Mouse (Mus musculus) heart, embryonic 10.5 days (tissue): ENCODE measurements around the gene Lrp6. TPM values are rescaled to one million over a fixed set of nuclear protein-coding genes. Genes with fewer than 3 reads are reported as not detected.

ENCODE experiments used
- DNase-seq: peaks from one replicate; pipeline ENCODE4 v3.0.0-alpha.2; 2017; ENCODE audit warnings: low spot score
- H3K27ac ChIP-seq: fragments of 300-500 bp; sonication (generic); 2 replicates; pipeline ENCODE4 v1.5.1; 2016; ENCODE audit warnings: mild to moderate bottlenecking
- H3K27me3 ChIP-seq: fragments of 300-500 bp; sonication (generic); 2 replicates; pipeline ENCODE4 v1.6.1; 2016; ENCODE audit warnings: mild to moderate bottlenecking; ENCODE audit not compliant: poor library complexity, insufficient read depth, severe bottlenecking
- H3K36me3 ChIP-seq: fragments of 300-500 bp; sonication (generic); 2 replicates; pipeline ENCODE4 v1.6.1; 2016; ENCODE audit warnings: mild to moderate bottlenecking, moderate library complexity
- H3K4me1 ChIP-seq: fragments of 300-500 bp; sonication (generic); 2 replicates; pipeline ENCODE4 v1.6.1; 2016; ENCODE audit warnings: mild to moderate bottlenecking
- H3K4me3 ChIP-seq: fragments of 300-500 bp; sonication (generic); 2 replicates; pipeline ENCODE4 v1.5.1; 2016; ENCODE audit warnings: mild to moderate bottlenecking, moderate library complexity
- H3K9me3 ChIP-seq: fragments of 300-500 bp; sonication (generic); 2 replicates; pipeline ENCODE4 v1.6.1; 2016; ENCODE audit warnings: mild to moderate bottlenecking, moderate library complexity
- WGBS: fragments of 180-500 bp; shearing (Covaris S2); methylation state at CpG from one replicate; pipeline ENCODE4 v1.1.7; 2016; 5-methylcytosine and 5-hydroxymethylcytosine counted together
- polyA plus RNA-seq: library from polyadenylated mRNA; unstranded; fragments of >200 nt; fragmentation: Nextera tagmentation; extraction: Ambion mirVana; gene quantifications from 2 replicates; pipeline ENCODE4 v1.2.1, GENCODE M21; 2016

The Lrp6 gene
- polyA plus RNA-seq, 1 experiment from 2014 or later, result 24.4 TPM

GRCm38 (mm10) chr6:134564539-134564938 lies 2.2 kb downstream of the Lrp6 start:
- H3K27ac ChIP-seq, result no peak overlapping the region
- no peak for DNase-seq
- no peaks in the 10 kb centered on the region for H3K27me3 ChIP-seq
- no peaks in the 10 kb centered on the region for H3K9me3 ChIP-seq
- peak overlapping the region; percentile 97 for H3K4me3 ChIP-seq
- peaks cover 19% of the 10 kb centered on the region; the same call in 1 of the 2 replicates for H3K4me1 ChIP-seq
- H3K36me3 ChIP-seq, result no peaks in the 10 kb centered on the region
- 67% methylated on average over 2 of the region's 2 CpGs for WGBS

- no peaks in the 10 kb centered on the region for H3K27me3 ChIP-seq
- no peak overlapping the region for H3K4me3 ChIP-seq
- no peaks in the 10 kb centered on the region for H3K9me3 ChIP-seq
- DNase-seq, result no peak
- WGBS, result 80% methylated on average over 3 of the region's 3 CpGs
- H3K4me1 ChIP-seq, result peaks cover 22% of the 10 kb centered on the region; the same call in 1 of the 2 replicates
- no peaks in the 10 kb centered on the region for H3K36me3 ChIP-seq
- H3K27ac ChIP-seq, result no peak overlapping the region
Observed at GRCm38 (mm10) chr6:134559635-134560034, 7.1 kb downstream of the Lrp6 start.

- no peaks in the 10 kb centered on the region for H3K27me3 ChIP-seq
- WGBS, result 70% methylated on average over 8 of the region's 8 CpGs
Observed at GRCm38 (mm10) chr6:134558546-134559129, 8.1 kb downstream of the Lrp6 start.

GRCm38 (mm10) chr6:134557043-134557442 lies 9.7 kb downstream of the Lrp6 start:
- Histone ChIP-seq H3K27ac (no peak overlapping the region), H3K4me1 (peaks cover 17% of the 10 kb centered on the region; the same call in 1 of the 2 replicates), H3K36me3 (no peaks in the 10 kb centered on the region), H3K27me3 (no peaks in the 10 kb centered on the region), H3K4me3 (no peak overlapping the region), H3K9me3 (no peaks in the 10 kb centered on the region)
- WGBS, result 100% methylated on average over 1 of the region's 1 CpGs
- DNase-seq, result no peak

More at GRCm38 (mm10) chr6:134558546-134559129, 8.1 kb downstream of the Lrp6 start:
- H3K9me3 ChIP-seq, result no peaks in the 10 kb centered on the region
- DNase-seq, result no peak
- peaks cover 17% of the 10 kb centered on the region; the same call in 1 of the 2 replicates for H3K4me1 ChIP-seq
- H3K27ac ChIP-seq, result no peak overlapping the region
- H3K36me3 ChIP-seq, result no peaks in the 10 kb centered on the region
- no peak overlapping the region for H3K4me3 ChIP-seq

GRCm38 (mm10) chr6:134556185-134556950 lies 10.4 kb downstream of the Lrp6 start:
- Histone ChIP-seq H3K4me3 (no peak overlapping the region), H3K36me3 (no peaks in the 10 kb centered on the region), H3K4me1 (peaks cover 17% of the 10 kb centered on the region; the same call in 1 of the 2 replicates), H3K9me3 (no peaks in the 10 kb centered on the region), H3K27ac (no peak overlapping the region), H3K27me3 (no peaks in the 10 kb centered on the region)
- no peak for DNase-seq
- WGBS, result 65% methylated on average over 7 of the region's 7 CpGs

GRCm38 (mm10) chr6:134555178-134555577 lies 11.6 kb downstream of the Lrp6 start:
- no peaks in the 10 kb centered on the region for H3K36me3 ChIP-seq
- no peaks in the 10 kb centered on the region for H3K9me3 ChIP-seq
- no peak overlapping the region for H3K4me3 ChIP-seq
- peaks cover 17% of the 10 kb centered on the region; the same call in 1 of the 2 replicates for H3K4me1 ChIP-seq
- no peak overlapping the region for H3K27ac ChIP-seq
- WGBS, result 87% methylated on average over 3 of the region's 3 CpGs
- no peaks in the 10 kb centered on the region for H3K27me3 ChIP-seq
- no peak for DNase-seq

GRCm38 (mm10) chr6:134554230-134554629 lies 12.5 kb downstream of the Lrp6 start:
- Histone ChIP-seq H3K27ac (no peak overlapping the region), H3K27me3 (no peaks in the 10 kb centered on the region), H3K9me3 (no peaks in the 10 kb centered on the region), H3K4me3 (no peak overlapping the region), H3K36me3 (no peaks in the 10 kb centered on the region), H3K4me1 (peaks cover 12% of the 10 kb centered on the region; the same call in 1 of the 2 replicates)
- no peak for DNase-seq
- WGBS, result 83% methylated on average over 4 of the region's 4 CpGs

- Histone ChIP-seq H3K4me3 (no peak overlapping the region), H3K27ac (no peak overlapping the region), H3K9me3 (no peaks in the 10 kb centered on the region), H3K4me1 (peaks cover 4% of the 10 kb centered on the region; the same call in 1 of the 2 replicates), H3K27me3 (no peaks in the 10 kb centered on the region), H3K36me3 (no peaks in the 10 kb centered on the region)
- WGBS, result 40% methylated on average over 1 of the region's 1 CpGs
- DNase-seq, result no peak
Observed at GRCm38 (mm10) chr6:134551007-134551406, 15.8 kb downstream of the Lrp6 start.

GRCm38 (mm10) chr6:134550396-134550795 lies 16.4 kb downstream of the Lrp6 start:
- WGBS, result 91% methylated on average over 1 of the region's 1 CpGs

GRCm38 (mm10) chr6:134544843-134545242 lies 21.9 kb downstream of the Lrp6 start:
- Histone ChIP-seq H3K27me3 (no peaks in the 10 kb centered on the region), H3K36me3 (peaks cover 12% of the 10 kb centered on the region; the same call in 1 of the 2 replicates), H3K27ac (no peak overlapping the region), H3K9me3 (no peaks in the 10 kb centered on the region), H3K4me1 (peaks cover 17% of the 10 kb centered on the region; the same call in 1 of the 2 replicates), H3K4me3 (no peak overlapping the region)
- 77% methylated on average over 3 of the region's 3 CpGs for WGBS
- DNase-seq, result no peak

More at GRCm38 (mm10) chr6:134550396-134550795, 16.4 kb downstream of the Lrp6 start:
- Histone ChIP-seq H3K9me3 (no peaks in the 10 kb centered on the region), H3K27ac (no peak overlapping the region), H3K36me3 (no peaks in the 10 kb centered on the region), H3K4me1 (peaks cover 8% of the 10 kb centered on the region; the same call in 1 of the 2 replicates), H3K4me3 (no peak overlapping the region), H3K27me3 (no peaks in the 10 kb centered on the region)
- no peak for DNase-seq

GRCm38 (mm10) chr6:134544093-134544492 lies 22.7 kb downstream of the Lrp6 start:
- peaks cover 18% of the 10 kb centered on the region; the same call in 1 of the 2 replicates for H3K4me1 ChIP-seq
- no peak for DNase-seq
- WGBS, result 66% methylated on average over 2 of the region's 2 CpGs
- H3K27ac ChIP-seq, result no peak overlapping the region
- peaks cover 12% of the 10 kb centered on the region; the same call in 1 of the 2 replicates for H3K36me3 ChIP-seq
- no peaks in the 10 kb centered on the region for H3K9me3 ChIP-seq
- no peak overlapping the region for H3K4me3 ChIP-seq
- no peaks in the 10 kb centered on the region for H3K27me3 ChIP-seq

GRCm38 (mm10) chr6:134543607-134544006 lies 23.2 kb downstream of the Lrp6 start:
- Histone ChIP-seq H3K9me3 (no peaks in the 10 kb centered on the region), H3K27ac (no peak overlapping the region), H3K4me1 (peaks cover 23% of the 10 kb centered on the region; the same call in 1 of the 2 replicates), H3K4me3 (no peak overlapping the region), H3K27me3 (no peaks in the 10 kb centered on the region), H3K36me3 (peaks cover 12% of the 10 kb centered on the region; the same call in 1 of the 2 replicates)
- DNase-seq, result no peak

GRCm38 (mm10) chr6:134542374-134542773 lies 24.4 kb downstream of the Lrp6 start:
- H3K27ac ChIP-seq, result no peak overlapping the region
- 81% methylated on average over 2 of the region's 2 CpGs for WGBS
- no peak for DNase-seq
- no peaks in the 10 kb centered on the region for H3K9me3 ChIP-seq
- H3K4me1 ChIP-seq, result peaks cover 25% of the 10 kb centered on the region; the same call in 1 of the 2 replicates
- peaks cover 12% of the 10 kb centered on the region; the same call in 1 of the 2 replicates for H3K36me3 ChIP-seq
- H3K4me3 ChIP-seq, result no peak overlapping the region
- H3K27me3 ChIP-seq, result no peaks in the 10 kb centered on the region
